Mouse (Mus musculus) liver, embryonic 14.5 days (tissue): ENCODE measurements around the gene Adsl.

Experiments
- CTCF ChIP-seq: IDR thresholded peaks from 2 replicates; pipeline ENCODE4 v1.5.1; 2016; ENCODE audit warnings: antibody characterized with exemption, low read depth, control low read depth
- EP300 ChIP-seq: IDR thresholded peaks from 2 replicates; pipeline ENCODE4 v1.6.1; 2016; ENCODE audit warnings: antibody characterized with exemption, low read depth

GRCm38 (mm10) chr15:80974311-80974710, 26.0 kb downstream of the Adsl start:
- no peak for TF ChIP-seq CTCF
- TF ChIP-seq EP300 = no peak
